Mouse (Mus musculus) limb, embryonic 13.5 days (tissue): ENCODE results near the gene Pik3ip1. TPM values are rescaled to one million over a fixed set of nuclear protein-coding genes. Genes with fewer than 3 reads are reported as not detected.

Experiments used
- ATAC-seq: fragments of 200-750 bp; cut with Nextera tagmentation; 2 replicates; pipeline ENCODE4 v1.8.0; 2017; ENCODE audit warnings: low read depth, moderate number of reproducible peaks, moderate TSS enrichment; ENCODE audit not compliant: low FRiP score
- H3K27ac ChIP-seq: fragments of 300-500 bp; sonication (generic); 2 replicates; pipeline ENCODE4 v1.5.1; 2015; ENCODE audit warnings: inconsistent platforms, mild to moderate bottlenecking, moderate library complexity
- H3K27me3 ChIP-seq: fragments of 300-500 bp; sonication (generic); 2 replicates; pipeline ENCODE4 v1.6.1; 2015; ENCODE audit warnings: mild to moderate bottlenecking, inconsistent platforms
- H3K36me3 ChIP-seq: fragments of 300-500 bp; sonication (generic); 2 replicates; pipeline ENCODE4 v1.6.1; 2015; ENCODE audit warnings: inconsistent platforms, mild to moderate bottlenecking, moderate library complexity
- H3K4me1 ChIP-seq: fragments of 300-500 bp; sonication (generic); 2 replicates; pipeline ENCODE4 v1.6.1; 2015; ENCODE audit warnings: inconsistent platforms
- H3K4me2 ChIP-seq: fragments of 300-500 bp; sonication (generic); replicated peaks from 2 replicates; pipeline ENCODE4 v1.6.1; 2015; ENCODE audit warnings: inconsistent platforms, mild to moderate bottlenecking, moderate library complexity
- H3K4me3 ChIP-seq: fragments of 300-500 bp; sonication (generic); 2 replicates; pipeline ENCODE4 v1.5.1; 2015; ENCODE audit warnings: moderate library complexity, mild to moderate bottlenecking, inconsistent platforms
- H3K9ac ChIP-seq: fragments of 300-500 bp; sonication (generic); 2 replicates; pipeline ENCODE4 v1.6.1; 2015; ENCODE audit warnings: mild to moderate bottlenecking, inconsistent platforms
- H3K9me3 ChIP-seq: fragments of 300-500 bp; sonication (generic); 2 replicates; pipeline ENCODE4 v1.6.1; 2016; ENCODE audit warnings: inconsistent platforms
- WGBS: fragments of 180-500 bp; shearing (Covaris S2); methylation state at CpG from one replicate; pipeline ENCODE4 v1.1.7; 2015; 5-methylcytosine and 5-hydroxymethylcytosine counted together
- polyA plus RNA-seq: library from polyadenylated mRNA; unstranded; fragments of >200 nt; fragmentation: Nextera tagmentation; extraction: Ambion mirVana; gene quantifications from 2 replicates; pipeline ENCODE4 v1.2.1, GENCODE M21; 2015

The Pik3ip1 gene
- polyA plus RNA-seq, 1 experiment from 2014 or later: 17.2 TPM

GRCm38 (mm10) chr11:3331756-3332642 lies 1.8 kb downstream of the Pik3ip1 start:
- Histone ChIP-seq H3K4me1 (peaks cover 36% of the 10 kb centered on the region), H3K9me3 (no peaks in the 10 kb centered on the region), H3K36me3 (peaks cover 7% of the 10 kb centered on the region; the same call in 1 of the 2 replicates), H3K4me3 (peak overlapping the region; percentile 54), H3K9ac (peak overlapping the region; percentile 68), H3K27ac (no peak overlapping the region; the same call in 1 of the 2 replicates), H3K4me2 (peak overlapping the region; percentile 99), H3K27me3 (no peaks in the 10 kb centered on the region)
- WGBS: under 1% methylated on average over 75 of the region's 75 CpGs
- ATAC-seq: peak; percentile 97

- Histone ChIP-seq H3K4me3 (no peak overlapping the region), H3K9me3 (no peaks in the 10 kb centered on the region)
- ATAC-seq: no peak
These were observed 3.0 kb downstream of the Pik3ip1 start for GRCm38 (mm10) chr11:3333111-3333695.

GRCm38 (mm10) chr11:3334141-3334710 lies 4.0 kb downstream of the Pik3ip1 start:
- Histone ChIP-seq H3K27me3 (no peaks in the 10 kb centered on the region), H3K4me3 (no peak overlapping the region), H3K27ac (no peak overlapping the region), H3K36me3 (peaks cover 7% of the 10 kb centered on the region; the same call in 1 of the 2 replicates), H3K4me2 (no peak overlapping the region), H3K9me3 (no peaks in the 10 kb centered on the region), H3K9ac (no peak overlapping the region), H3K4me1 (peaks cover 45% of the 10 kb centered on the region)
- 89% methylated on average over 11 of the region's 11 CpGs for WGBS
- no peak for ATAC-seq

More at GRCm38 (mm10) chr11:3333111-3333695, 3.0 kb downstream of the Pik3ip1 start:
- Histone ChIP-seq H3K4me1 (peaks cover 45% of the 10 kb centered on the region), H3K27ac (no peak overlapping the region), H3K27me3 (no peaks in the 10 kb centered on the region), H3K36me3 (peaks cover 7% of the 10 kb centered on the region; the same call in 1 of the 2 replicates), H3K4me2 (no peak overlapping the region), H3K9ac (no peak overlapping the region)
- 84% methylated on average over 11 of the region's 11 CpGs for WGBS

- Histone ChIP-seq H3K36me3 (peaks cover 7% of the 10 kb centered on the region; the same call in 1 of the 2 replicates), H3K9ac (no peak overlapping the region), H3K4me1 (peaks cover 42% of the 10 kb centered on the region), H3K27ac (no peak overlapping the region), H3K9me3 (no peaks in the 10 kb centered on the region), H3K4me2 (no peak overlapping the region), H3K4me3 (no peak overlapping the region), H3K27me3 (no peaks in the 10 kb centered on the region)
- 24% methylated on average over 9 of the region's 9 CpGs for WGBS
- no peak for ATAC-seq
These were observed 4.6 kb downstream of the Pik3ip1 start for GRCm38 (mm10) chr11:3334711-3335316.

GRCm38 (mm10) chr11:3335651-3336216 lies 5.5 kb downstream of the Pik3ip1 start:
- Histone ChIP-seq H3K4me2 (no peak overlapping the region), H3K4me1 (peaks cover 37% of the 10 kb centered on the region), H3K9me3 (no peaks in the 10 kb centered on the region), H3K4me3 (no peak overlapping the region), H3K27ac (no peak overlapping the region), H3K9ac (no peak overlapping the region), H3K36me3 (peaks cover 7% of the 10 kb centered on the region; the same call in 1 of the 2 replicates), H3K27me3 (no peaks in the 10 kb centered on the region)
- no peak for ATAC-seq
- 41% methylated on average over 11 of the region's 11 CpGs for WGBS

- Histone ChIP-seq H3K4me2 (no peak overlapping the region), H3K27ac (no peak overlapping the region), H3K36me3 (peaks cover 13% of the 10 kb centered on the region; the same call in 1 of the 2 replicates), H3K9me3 (no peaks in the 10 kb centered on the region), H3K9ac (no peak overlapping the region), H3K4me1 (peaks cover 35% of the 10 kb centered on the region), H3K27me3 (no peaks in the 10 kb centered on the region), H3K4me3 (no peak overlapping the region)
- 79% methylated on average over 3 of the region's 3 CpGs for WGBS
- ATAC-seq: no peak
These were observed 6.4 kb downstream of the Pik3ip1 start for GRCm38 (mm10) chr11:3336602-3337001.

GRCm38 (mm10) chr11:3337173-3337955 lies 7.2 kb downstream of the Pik3ip1 start:
- Histone ChIP-seq H3K36me3 (peaks cover 17% of the 10 kb centered on the region; the same call in 1 of the 2 replicates), H3K4me3 (no peak overlapping the region), H3K9me3 (no peaks in the 10 kb centered on the region), H3K9ac (peak overlapping the region; percentile 25; the same call in 1 of the 2 replicates), H3K4me2 (no peak overlapping the region), H3K27ac (peak overlapping the region; percentile 2; the same call in 1 of the 2 replicates), H3K4me1 (peaks cover 29% of the 10 kb centered on the region), H3K27me3 (no peaks in the 10 kb centered on the region)
- 28% methylated on average over 12 of the region's 12 CpGs for WGBS
- ATAC-seq: no peak

- Histone ChIP-seq H3K27ac (0 out of 2 replicates have a peak overlapping the region, but pooled peaks have one; percentile 2), H3K27me3 (no peaks in the 10 kb centered on the region), H3K9me3 (no peaks in the 10 kb centered on the region), H3K4me1 (peaks cover 25% of the 10 kb centered on the region), H3K4me2 (no peak overlapping the region), H3K9ac (no peak overlapping the region), H3K36me3 (peaks cover 23% of the 10 kb centered on the region), H3K4me3 (no peak overlapping the region)
- 65% methylated on average over 5 of the region's 5 CpGs for WGBS
- no peak for ATAC-seq
These were observed 7.8 kb downstream of the Pik3ip1 start for GRCm38 (mm10) chr11:3337961-3338360.

- Histone ChIP-seq H3K27ac (no peak overlapping the region), H3K4me1 (peaks cover 9% of the 10 kb centered on the region), H3K9ac (no peak overlapping the region), H3K27me3 (no peaks in the 10 kb centered on the region), H3K4me2 (no peak overlapping the region), H3K9me3 (no peaks in the 10 kb centered on the region), H3K36me3 (peaks cover 50% of the 10 kb centered on the region), H3K4me3 (no peak overlapping the region)
- 78% methylated on average over 5 of the region's 5 CpGs for WGBS
- ATAC-seq: no peak
These were observed 11.3 kb downstream of the Pik3ip1 start for GRCm38 (mm10) chr11:3341476-3341875.

- peaks cover 61% of the 10 kb centered on the region for H3K36me3 ChIP-seq
- ATAC-seq: no peak
- 83% methylated on average over 3 of the region's 3 CpGs for WGBS
These were observed 14.7 kb downstream of the Pik3ip1 start for GRCm38 (mm10) chr11:3344916-3345315.

GRCm38 (mm10) chr11:3346351-3346750 lies 16.1 kb downstream of the Pik3ip1 start:
- H3K9me3 ChIP-seq: no peaks in the 10 kb centered on the region
- H3K4me3 ChIP-seq: no peak overlapping the region
- no peak for ATAC-seq
- no peaks in the 10 kb centered on the region for H3K27me3 ChIP-seq
- no peak overlapping the region for H3K4me2 ChIP-seq
- no peak overlapping the region for H3K27ac ChIP-seq
- no peak overlapping the region for H3K9ac ChIP-seq
- peaks cover 71% of the 10 kb centered on the region for H3K36me3 ChIP-seq
- 95% methylated on average over 7 of the region's 7 CpGs for WGBS
- peaks cover 18% of the 10 kb centered on the region for H3K4me1 ChIP-seq

More at GRCm38 (mm10) chr11:3344916-3345315, 14.7 kb downstream of the Pik3ip1 start:
- Histone ChIP-seq H3K4me1 (peaks cover 18% of the 10 kb centered on the region), H3K9ac (no peak overlapping the region), H3K27me3 (no peaks in the 10 kb centered on the region), H3K27ac (no peak overlapping the region), H3K4me3 (no peak overlapping the region), H3K4me2 (no peak overlapping the region), H3K9me3 (no peaks in the 10 kb centered on the region)
